Mouse (Mus musculus) megakaryocyte, adult 5-6 weeks (primary cell): Measurements from ENCODE around the gene Socs3. TPM values are rescaled to one million over a fixed set of nuclear protein-coding genes. Genes with fewer than 3 reads are reported as not detected.

Source experiments
- ATAC-seq: 2 replicates; pipeline ENCODE4 v1.8.0; 2016; ENCODE audit warnings: mild to moderate bottlenecking, inconsistent platforms; ENCODE audit not compliant: poor library complexity, severe bottlenecking
- total RNA-seq, 2 experiments: library from RNA; stranded (forward) in 1 of 2; stranded (reverse) in 1 of 2; fragments of 153-499, 151-499 nt in 1 of 2; fragments of 221-1000, 200-1000 nt in 1 of 2; gene quantifications; 2 replicates each; pipeline versions ENCODE4 v1.2.3 to v1.2.4; 2015 to 2017

The Socs3 gene
- total RNA-seq, 2 experiments from 2014 or later: 2.0 to 3.2 TPM

GRCm38 (mm10) chr11:117930781-117931338, 39.0 kb downstream of the Socs3 start:
- no peak for ATAC-seq

- no peak for ATAC-seq
Measured at GRCm38 (mm10) chr11:117925541-117925940, 44.3 kb downstream of the Socs3 start.

- ATAC-seq: no peak
Measured at GRCm38 (mm10) chr11:117924466-117924865, 45.4 kb downstream of the Socs3 start.

- no peak for ATAC-seq
Measured at GRCm38 (mm10) chr11:117923279-117923678, 46.6 kb downstream of the Socs3 start.

GRCm38 (mm10) chr11:117919211-117919610, 50.6 kb downstream of the Socs3 start:
- ATAC-seq: no peak

- ATAC-seq: no peak
Measured at GRCm38 (mm10) chr11:117918541-117918940, 51.3 kb downstream of the Socs3 start.

Other genes with a start within 250 kb of the Socs3 start
- gene Tmc8, start 188.0 kb downstream of the Socs3 start, total RNA-seq (2015): 8.6 and 11.7 TPM in 2 replicates
- gene Tmc8, start 188.0 kb downstream of the Socs3 start, total RNA-seq (2017): 4.3 and 7.4 TPM in 2 replicates
- gene Tmc6, start 187.8 kb downstream of the Socs3 start, total RNA-seq (2015): 74.3 and 79.6 TPM in 2 replicates
- gene Tmc6, start 187.8 kb downstream of the Socs3 start, total RNA-seq (2017): 17.4 and 18.5 TPM in 2 replicates
- gene 6030468B19Rik, start 172.4 kb downstream of the Socs3 start, total RNA-seq (2015): 0.60 TPM in 1 of 2 replicates, not detected in the other
- 0.53 TPM in 1 of 2 replicates, not detected in the other for gene 6030468B19Rik, start 172.4 kb downstream of the Socs3 start, total RNA-seq (2017)
- 1.1 and 2.2 TPM in 2 replicates for gene Gm20708, start 160.4 kb downstream of the Socs3 start, total RNA-seq (2015)
- 1.1 TPM in 1 of 2 replicates, not detected in the other for gene Gm20708, start 160.4 kb downstream of the Socs3 start, total RNA-seq (2017)
- gene Syngr2, start 160.4 kb downstream of the Socs3 start, total RNA-seq (2015): 225 and 241 TPM in 2 replicates
- gene Syngr2, start 160.4 kb downstream of the Socs3 start, total RNA-seq (2017): 163 and 176 TPM in 2 replicates
- 2.4 and 3.0 TPM in 2 replicates for gene Afmid, start 144.1 kb downstream of the Socs3 start, total RNA-seq (2015)
- gene Afmid, start 144.1 kb downstream of the Socs3 start, total RNA-seq (2017): 2.8 and 4.7 TPM in 2 replicates
- gene Tk1, start 144.0 kb downstream of the Socs3 start, total RNA-seq (2015): 126 and 127 TPM in 2 replicates
- 60.0 and 73.7 TPM in 2 replicates for gene Tk1, start 144.0 kb downstream of the Socs3 start, total RNA-seq (2017)
- gene Birc5, start 120.8 kb downstream of the Socs3 start, total RNA-seq (2015): 220 and 258 TPM in 2 replicates
- gene Birc5, start 120.8 kb downstream of the Socs3 start, total RNA-seq (2017): 232 and 240 TPM in 2 replicates
- not detected in 2 replicates for gene Tmem235, start 109.3 kb downstream of the Socs3 start, total RNA-seq (2015)
- not detected in 2 replicates for gene Tmem235, start 109.3 kb downstream of the Socs3 start, total RNA-seq (2017)
- gene Tha1, start 96.6 kb downstream of the Socs3 start, total RNA-seq (2015): 1.4 and 1.8 TPM in 2 replicates
- gene Tha1, start 96.6 kb downstream of the Socs3 start, total RNA-seq (2017): 0.89 and 1.1 TPM in 2 replicates
- 18.7 and 22.4 TPM in 2 replicates for gene Pgs1, start 16.2 kb upstream of the Socs3 start, total RNA-seq (2015)
- gene Pgs1, start 16.2 kb upstream of the Socs3 start, total RNA-seq (2017): 26.7 and 27.2 TPM in 2 replicates
- under 0.01 TPM in 1 of 2 replicates, not detected in the other for gene Dnah17, start 160.6 kb upstream of the Socs3 start, total RNA-seq (2015)
- gene Dnah17, start 160.6 kb upstream of the Socs3 start, total RNA-seq (2017): under 0.01 TPM in 2 replicates